Mouse (Mus musculus) gonadal fat pad, adult 2 months (tissue): ENCODE measurements around the gene Snorc. TPM values are rescaled to one million over a fixed set of nuclear protein-coding genes. Genes with fewer than 3 reads are reported as not detected.
"Not testable (repeated sequence)": the region's sequence is repeated elsewhere in the genome, so short reads cannot be mapped to it uniquely, and the experiment has no call there.

Experiments used
- DNase-seq: peaks from one replicate; pipeline ENCODE4 v3.0.0-alpha.2; 2012; ENCODE audit warnings: low read depth
- polyA plus RNA-seq: library from polyadenylated mRNA; depleted of rRNA; stranded (reverse); fragments of >200 nt; gene quantifications from 2 replicates; pipeline ENCODE4 v1.2.3, GENCODE M21; 2012; rRNA removed

Gene Snorc
- not detected in 2 replicates for polyA plus RNA-seq

GRCm38 (mm10) chr1:87469971-87470370, at the start of gene Snorc:
Gene Snorc (plus strand): TSS chr1:87470271.
- not testable (repeated sequence) for DNase-seq

- DNase-seq, result no peak
Observed at GRCm38 (mm10) chr1:87435125-87435524, 34.9 kb upstream of the Snorc start.

GRCm38 (mm10) chr1:87436583-87436982, 33.5 kb upstream of the Snorc start:
- no peak for DNase-seq

GRCm38 (mm10) chr1:87447183-87448104, 22.6 kb upstream of the Snorc start:
- no peak for DNase-seq

- no peak for DNase-seq
Observed at GRCm38 (mm10) chr1:87449432-87449831, 20.6 kb upstream of the Snorc start.

- no peak for DNase-seq
Observed at GRCm38 (mm10) chr1:87456425-87456824, 13.6 kb upstream of the Snorc start.

GRCm38 (mm10) chr1:87458045-87458444, 12.0 kb upstream of the Snorc start:
- DNase-seq, result no peak

- not testable (repeated sequence) for DNase-seq
Observed at GRCm38 (mm10) chr1:87459856-87460255, 10.2 kb upstream of the Snorc start.

GRCm38 (mm10) chr1:87467469-87467868, 2.6 kb upstream of the Snorc start:
- DNase-seq, result no peak

GRCm38 (mm10) chr1:87468321-87468720, 1.8 kb upstream of the Snorc start:
- DNase-seq, result no peak

- DNase-seq, result no peak
Observed at GRCm38 (mm10) chr1:87471914-87472313, 1.8 kb downstream of the Snorc start.

GRCm38 (mm10) chr1:87472576-87472975, 2.5 kb downstream of the Snorc start:
- no peak for DNase-seq

- DNase-seq, result no peak
Observed at GRCm38 (mm10) chr1:87475076-87475895, 5.2 kb downstream of the Snorc start.

- no peak for DNase-seq
Observed at GRCm38 (mm10) chr1:87482546-87482945, 12.5 kb downstream of the Snorc start.

- peak; percentile 71 for DNase-seq
Observed at GRCm38 (mm10) chr1:87486386-87486785, 16.3 kb downstream of the Snorc start.

GRCm38 (mm10) chr1:87492285-87492684, 22.2 kb downstream of the Snorc start:
- no peak for DNase-seq

GRCm38 (mm10) chr1:87493542-87493941, 23.5 kb downstream of the Snorc start:
- DNase-seq, result no peak

GRCm38 (mm10) chr1:87505524-87505923, 35.5 kb downstream of the Snorc start:
- no peak for DNase-seq

- DNase-seq, result no peak
Observed at GRCm38 (mm10) chr1:87507857-87508256, 37.8 kb downstream of the Snorc start.

- no peak for DNase-seq
Observed at GRCm38 (mm10) chr1:87508591-87509560, 38.8 kb downstream of the Snorc start.

GRCm38 (mm10) chr1:87509561-87510165, 39.6 kb downstream of the Snorc start, which contains the start of gene Neu2:
Gene Neu2 (plus strand): TSS chr1:87509889.
- no peak for DNase-seq
